Mouse (Mus musculus) Muller cell, postnatal 12 days (primary cell): Measurements from ENCODE around the gene Chrna10.

Experiments
- DNase-seq: peaks from one replicate; pipeline ENCODE4 v3.0.0-alpha.2; 2015; ENCODE audit errors: inconsistent ontology term

The Chrna10 gene

GRCm38 (mm10) chr7:102081784-102082183, 34.8 kb downstream of the Chrna10 start:
- DNase-seq: no peak

GRCm38 (mm10) chr7:102080311-102080710, 36.3 kb downstream of the Chrna10 start:
- DNase-seq: no peak

- peak; percentile 38 for DNase-seq
These were observed 38.1 kb downstream of the Chrna10 start for GRCm38 (mm10) chr7:102078517-102078916.

GRCm38 (mm10) chr7:102076714-102077296, 39.8 kb downstream of the Chrna10 start:
- no peak for DNase-seq

GRCm38 (mm10) chr7:102066363-102066762, 50.3 kb downstream of the Chrna10 start:
- no peak for DNase-seq

- peak; percentile 94 for DNase-seq
These were observed 51.4 kb downstream of the Chrna10 start, which contains the start of the genes Rnf121, Xndc1 and Xntrpc for GRCm38 (mm10) chr7:102065046-102065891. Rnf121 (minus strand) TSS chr7:102065469. Xndc1 (plus strand) TSS chr7:102065511. Xntrpc (plus strand) TSS chr7:102065713.

GRCm38 (mm10) chr7:102064655-102065045, 52.0 kb downstream of the Chrna10 start:
- DNase-seq: no peak

GRCm38 (mm10) chr7:102063891-102064290, 52.7 kb downstream of the Chrna10 start:
- DNase-seq: no peak

GRCm38 (mm10) chr7:102062203-102062602, 54.4 kb downstream of the Chrna10 start:
- no peak for DNase-seq

GRCm38 (mm10) chr7:102061353-102061752, 55.3 kb downstream of the Chrna10 start:
- DNase-seq: no peak
